Mouse (Mus musculus) lung, embryonic 16.5 days (tissue): ENCODE measurements around the gene Ska2. TPM values are rescaled to one million over a fixed set of nuclear protein-coding genes. Genes with fewer than 3 reads are reported as not detected.

Experiments used
- ATAC-seq: fragments of 200-750 bp; cut with Nextera tagmentation; 2 replicates; pipeline ENCODE4 v1.8.0; 2017; ENCODE audit warnings: low read depth, mild to moderate bottlenecking, moderate library complexity
- H3K27ac ChIP-seq: fragments of 300-500 bp; sonication (generic); 2 replicates; pipeline ENCODE4 v1.5.1; 2014; ENCODE audit warnings: mild to moderate bottlenecking, control low read depth, low read length
- H3K27me3 ChIP-seq: fragments of 300-500 bp; sonication (generic); 2 replicates; pipeline ENCODE4 v1.6.1; 2014; ENCODE audit warnings: low read depth, low read length, mixed read lengths; ENCODE audit not compliant: control insufficient read depth, insufficient read depth
- H3K36me3 ChIP-seq: fragments of 300-500 bp; sonication (generic); 2 replicates; pipeline ENCODE4 v1.6.1; 2014; ENCODE audit warnings: low read length; ENCODE audit not compliant: control insufficient read depth, insufficient read depth
- H3K4me1 ChIP-seq: fragments of 300-500 bp; sonication (generic); replicated peaks from 2 replicates; pipeline ENCODE4 v1.6.1; 2014; ENCODE audit warnings: low read length, mixed read lengths; ENCODE audit not compliant: control insufficient read depth, insufficient read depth
- H3K4me2 ChIP-seq: fragments of 300-500 bp; sonication (generic); 2 replicates; pipeline ENCODE4 v1.6.1; 2014; ENCODE audit warnings: low read depth, low read length, control low read depth
- H3K4me3 ChIP-seq: fragments of 300-500 bp; sonication (generic); 2 replicates; pipeline ENCODE4 v1.5.1; 2014; ENCODE audit warnings: mild to moderate bottlenecking, low read length, control low read depth
- H3K9ac ChIP-seq: fragments of 300-500 bp; sonication (generic); 2 replicates; pipeline ENCODE4 v1.6.1; 2014; ENCODE audit warnings: low read length, control low read depth
- H3K9me3 ChIP-seq: fragments of 300-500 bp; sonication (generic); 2 replicates; pipeline ENCODE4 v1.6.1; 2016; ENCODE audit warnings: low read length; ENCODE audit not compliant: control insufficient read depth
- WGBS: fragments of 180-500 bp; shearing (Covaris S2); extraction: QIAGEN DNeasy Blood & Tissue Kit; methylation state at CpG from one replicate; pipeline ENCODE4 v1.1.7; 2014; 5-methylcytosine and 5-hydroxymethylcytosine counted together
- microRNA counts: library from miRNA; unstranded; fragments of <30 nt; microRNA quantifications from one replicate; lab custom pipeline; 2016
- microRNA-seq: library from miRNA; unstranded; fragments of <30 nt; microRNA quantifications from one replicate; pipeline ENCODE4, GENCODE M21; 2016
- polyA plus RNA-seq: library from polyadenylated mRNA; unstranded; fragments of >200 nt; fragmentation: Nextera tagmentation; extraction: Ambion mirVana; gene quantifications from 2 replicates; pipeline ENCODE4 v1.2.1, GENCODE M21; 2015

The Ska2 gene
- polyA plus RNA-seq, 1 experiment from 2014 or later, result 64.4 TPM

DNA sequence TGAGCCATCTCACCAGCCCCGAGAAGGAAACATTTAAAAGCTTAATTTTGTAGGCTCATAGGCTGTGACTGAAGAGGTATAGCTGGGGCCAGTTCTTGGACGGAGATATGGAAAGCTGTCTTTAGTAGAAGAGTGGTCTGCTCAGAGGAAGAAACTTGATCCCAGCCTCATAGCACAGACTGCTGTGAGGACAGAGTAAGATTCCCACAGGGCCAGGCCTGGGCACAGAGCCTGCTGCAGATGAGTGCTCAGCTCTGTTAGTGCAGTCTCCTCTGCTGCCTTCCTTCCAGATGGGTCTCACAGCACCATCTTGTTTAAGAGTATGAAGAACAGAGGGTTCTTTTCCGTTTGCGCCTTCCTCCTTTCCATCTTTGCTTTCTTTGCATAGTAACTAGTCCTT lies 27.2 kb downstream of the Ska2 start:
- H3K27ac ChIP-seq, result no peak overlapping the region
- no peak overlapping the region for H3K4me2 ChIP-seq
- WGBS, result 89% methylated on average over 4 of the region's 4 CpGs
- H3K27me3 ChIP-seq, result no peaks in the 10 kb centered on the region
- no peak overlapping the region for H3K9ac ChIP-seq
- no peak overlapping the region for H3K4me3 ChIP-seq
- H3K4me1 ChIP-seq, result no peaks in the 10 kb centered on the region
- H3K9me3 ChIP-seq, result no peaks in the 10 kb centered on the region
- peaks cover 4% of the 10 kb centered on the region; the same call in 1 of the 2 replicates for H3K36me3 ChIP-seq
- no peak for ATAC-seq

- WGBS, result 75% methylated on average over 2 of the region's 2 CpGs
- H3K27me3 ChIP-seq, result no peaks in the 10 kb centered on the region
- H3K27ac ChIP-seq, result no peak overlapping the region
- H3K4me1 ChIP-seq, result no peaks in the 10 kb centered on the region
- H3K4me3 ChIP-seq, result no peak overlapping the region
- no peak overlapping the region for H3K4me2 ChIP-seq
- ATAC-seq, result no peak
- no peaks in the 10 kb centered on the region for H3K9me3 ChIP-seq
- no peak overlapping the region for H3K9ac ChIP-seq
- no peaks in the 10 kb centered on the region for H3K36me3 ChIP-seq
These were observed 49.0 kb downstream of the Ska2 start for GRCm38 (mm10) chr11:87158012-87158411.

DNA sequence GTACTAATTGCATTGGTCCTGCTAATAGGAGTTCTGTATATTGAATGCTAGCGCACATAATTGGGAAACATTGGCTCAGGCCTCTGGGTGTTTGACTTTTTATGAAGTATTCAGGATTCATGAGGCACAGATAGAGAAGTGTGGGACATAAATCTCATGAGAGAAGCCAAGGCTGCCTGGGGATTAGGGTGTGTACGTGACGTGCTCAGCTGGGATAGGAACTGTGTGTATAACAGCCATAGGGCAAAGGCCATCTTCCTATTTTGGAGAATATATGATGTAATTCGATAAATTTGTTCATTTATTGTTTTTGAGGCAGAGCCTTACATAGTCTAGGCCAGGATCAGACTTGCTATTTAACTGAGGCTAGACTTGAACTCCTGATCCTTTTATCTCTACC lies 53.7 kb downstream of the Ska2 start:
- Histone ChIP-seq H3K27ac (no peak overlapping the region), H3K36me3 (peaks cover 8% of the 10 kb centered on the region), H3K9me3 (no peaks in the 10 kb centered on the region), H3K27me3 (no peaks in the 10 kb centered on the region), H3K4me1 (no peaks in the 10 kb centered on the region), H3K9ac (no peak overlapping the region), H3K4me2 (no peak overlapping the region), H3K4me3 (no peak overlapping the region)
- peak; percentile 79 for ATAC-seq
- 63% methylated on average over 4 of the region's 4 CpGs for WGBS

DNA sequence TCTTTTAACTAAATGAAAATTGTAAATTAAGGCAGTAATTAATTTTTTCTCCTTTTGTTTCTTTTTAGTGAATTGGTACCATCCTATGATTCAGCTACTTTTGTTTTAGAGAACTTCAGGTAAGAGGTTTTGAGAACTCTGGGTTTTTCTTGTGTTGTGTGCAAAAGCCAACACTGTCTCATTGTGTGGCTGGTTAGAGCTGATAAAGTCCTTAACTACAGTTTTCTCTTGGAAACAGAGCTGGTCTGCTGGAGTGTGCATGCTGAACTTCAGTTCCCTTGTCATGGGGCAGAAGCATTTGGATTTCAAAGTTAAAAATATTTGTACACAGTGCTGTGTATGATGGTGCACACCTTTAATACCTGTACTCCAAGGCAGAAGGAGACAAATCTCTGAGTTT lies 54.7 kb downstream of the Ska2 start:
- ATAC-seq, result no peak
- H3K9ac ChIP-seq, result no peak overlapping the region
- H3K4me3 ChIP-seq, result no peak overlapping the region
- no peak overlapping the region for H3K27ac ChIP-seq
- no peak overlapping the region for H3K4me2 ChIP-seq
- H3K27me3 ChIP-seq, result no peaks in the 10 kb centered on the region
- H3K9me3 ChIP-seq, result no peaks in the 10 kb centered on the region
- H3K36me3 ChIP-seq, result peaks cover 11% of the 10 kb centered on the region
- H3K4me1 ChIP-seq, result no peaks in the 10 kb centered on the region

GRCm38 (mm10) chr11:87173625-87174024 lies 64.6 kb downstream of the Ska2 start:
- H3K4me1 ChIP-seq, result no peaks in the 10 kb centered on the region
- H3K27ac ChIP-seq, result no peak overlapping the region
- H3K27me3 ChIP-seq, result no peaks in the 10 kb centered on the region
- WGBS, result 72% methylated on average over 5 of the region's 5 CpGs
- ATAC-seq, result no peak
- no peak overlapping the region for H3K4me2 ChIP-seq
- H3K9ac ChIP-seq, result no peak overlapping the region
- H3K4me3 ChIP-seq, result no peak overlapping the region
- no peaks in the 10 kb centered on the region for H3K9me3 ChIP-seq
- peaks cover 4% of the 10 kb centered on the region for H3K36me3 ChIP-seq

MicroRNA genes within 50 kb of the gene (microRNA counts, 519-probe panel; counts per million panel counts)
- 4,389 counts per million, percentile 89 among the panel's probes with 10 or more counts for microRNA mmu-miR-301a (lab: Ali Mortazavi, UCI)

Small RNA genes lying within 50 kb of the gene (microRNA-seq; reads per million reads assigned to microRNA genes)
- 1,275 reads per million, percentile 77 among the genes with 10 or more reads in this experiment for gene Mir301

Other genes with a start within 250 kb of the Ska2 start
- gene Ypel2, start 115.5 kb upstream of the Ska2 start, polyA plus RNA-seq, result 11.4 and 11.8 TPM in 2 replicates
- 25.1 and 28.5 TPM in 2 replicates for gene Gdpd1, start 35.2 kb upstream of the Ska2 start, polyA plus RNA-seq
- 17.3 and 19.6 TPM in 2 replicates for gene Smg8, start 22.5 kb upstream of the Ska2 start, polyA plus RNA-seq
- gene Prr11, start 526 bp upstream of the Ska2 start, polyA plus RNA-seq, result 12.5 and 13.9 TPM in 2 replicates
- gene Trim37, start 17.8 kb downstream of the Ska2 start, polyA plus RNA-seq, result 26.8 and 28.3 TPM in 2 replicates
- gene Ppm1e, start 249.8 kb downstream of the Ska2 start, polyA plus RNA-seq, result 2.0 and 2.1 TPM in 2 replicates